Mouse (Mus musculus) ovary, postnatal 10 days (tissue): ENCODE data around the gene Raly.
A peak's percentile ranks its signal among the peaks of the same experiment; 100 is the strongest.

Experiments used
- DNase-seq: peaks from one replicate; pipeline ENCODE4 v3.0.0; 2022; ENCODE audit warnings: low spot score

Gene Raly

GRCm38 (mm10) chr2:154790656-154791483 lies at the start of gene Raly, which contains the start of gene a:
Gene Raly (plus strand): TSS chr2:154791096.
Gene a (plus strand): TSS chr2:154791402.
- DNase-seq, result peak; percentile 88

- no peak for DNase-seq
Measured at GRCm38 (mm10) chr2:154742911-154743819, 47.7 kb upstream of the Raly start.

- DNase-seq, result no peak
Measured at GRCm38 (mm10) chr2:154743915-154744314, 47.0 kb upstream of the Raly start.

- DNase-seq, result no peak
Measured at GRCm38 (mm10) chr2:154748383-154748782, 42.5 kb upstream of the Raly start.

GRCm38 (mm10) chr2:154749046-154750036 lies 41.6 kb upstream of the Raly start:
- no peak for DNase-seq

GRCm38 (mm10) chr2:154751924-154752323 lies 39.0 kb upstream of the Raly start:
- no peak for DNase-seq

- DNase-seq, result no peak
Measured at GRCm38 (mm10) chr2:154754068-154754560, 36.8 kb upstream of the Raly start.

GRCm38 (mm10) chr2:154755791-154756190 lies 35.1 kb upstream of the Raly start:
- DNase-seq, result no peak

- no peak for DNase-seq
Measured at GRCm38 (mm10) chr2:154757691-154758090, 33.2 kb upstream of the Raly start.

GRCm38 (mm10) chr2:154758454-154758853 lies 32.4 kb upstream of the Raly start:
- no peak for DNase-seq

GRCm38 (mm10) chr2:154763226-154763625 lies 27.7 kb upstream of the Raly start:
- no peak for DNase-seq

GRCm38 (mm10) chr2:154764828-154765497 lies 25.9 kb upstream of the Raly start:
- no peak for DNase-seq

GRCm38 (mm10) chr2:154765554-154766008 lies 25.3 kb upstream of the Raly start:
- no peak for DNase-seq

GRCm38 (mm10) chr2:154767051-154767450 lies 23.8 kb upstream of the Raly start:
- DNase-seq, result no peak

- DNase-seq, result no peak
Measured at GRCm38 (mm10) chr2:154769930-154770329, 21.0 kb upstream of the Raly start, which contains the start of gene Gm14214. Gene Gm14214 (minus strand): TSS chr2:154770030.

- no peak for DNase-seq
Measured at GRCm38 (mm10) chr2:154771604-154772003, 19.3 kb upstream of the Raly start.

GRCm38 (mm10) chr2:154774032-154774431 lies 16.9 kb upstream of the Raly start:
- DNase-seq, result no peak

GRCm38 (mm10) chr2:154776496-154776895 lies 14.4 kb upstream of the Raly start:
- no peak for DNase-seq

- no peak for DNase-seq
Measured at GRCm38 (mm10) chr2:154779648-154780047, 11.2 kb upstream of the Raly start.

- DNase-seq, result no peak
Measured at GRCm38 (mm10) chr2:154782361-154782760, 8.5 kb upstream of the Raly start.
